Mouse (Mus musculus): Measurements from ENCODE around the gene Rplp2.

- TF ChIP-seq CTCF (IDR thresholded peaks at IDR 0.05; ENCODE audit: borderline replicate concordance, extremely low read depth, insufficient read depth, insufficient read length) = no peak
- no peak for TF ChIP-seq POLR2A (IDR thresholded peaks at IDR 0.05; ENCODE audit: borderline replicate concordance, extremely low read depth, insufficient read depth, insufficient read length, poor library complexity, severe bottlenecking)
These were observed 40.0 kb downstream of the Rplp2 start for GRCm38 (mm10) chr7:141487141-141487540.
